Mouse (Mus musculus) ES-Bruce4 (cell line): Measurements from ENCODE around the gene Klc2. TPM values are rescaled to one million over a fixed set of nuclear protein-coding genes. Genes with fewer than 3 reads are reported as not detected.

ENCODE experiments used
- H3K27ac ChIP-seq: 2 replicates; pipeline ENCODE4 v1.5.1; 2012; ENCODE audit warnings: low read length, inconsistent platforms; ENCODE audit not compliant: insufficient read depth
- H3K27me3 ChIP-seq: 2 replicates; pipeline ENCODE4 v1.6.1; 2012; ENCODE audit warnings: mild to moderate bottlenecking, low read length, inconsistent platforms; ENCODE audit not compliant: control insufficient read depth, poor library complexity, insufficient read depth, severe bottlenecking
- H3K36me3 ChIP-seq: 2 replicates; pipeline ENCODE4 v1.6.1; 2012; ENCODE audit warnings: inconsistent platforms, mild to moderate bottlenecking, low read length, moderate library complexity; ENCODE audit not compliant: control insufficient read depth, poor library complexity, insufficient read depth, severe bottlenecking
- H3K4me1 ChIP-seq: one replicate; pipeline ENCODE4 v1.8.1; 2011; ENCODE audit warnings: low read length; ENCODE audit not compliant: control insufficient read depth, insufficient read depth
- H3K4me3 ChIP-seq: 2 replicates; pipeline ENCODE4 v1.5.1; 2011; ENCODE audit warnings: low read depth, mild to moderate bottlenecking, low read length
- H3K9ac ChIP-seq: 2 replicates; pipeline ENCODE4 v1.6.1; 2012; ENCODE audit warnings: low read depth, mild to moderate bottlenecking, inconsistent platforms; ENCODE audit not compliant: poor library complexity, severe bottlenecking
- H3K9me3 ChIP-seq: replicated peaks from 2 replicates; pipeline ENCODE4 v1.6.1; 2012; ENCODE audit warnings: mild to moderate bottlenecking, low read length, inconsistent platforms; ENCODE audit not compliant: control insufficient read depth, poor library complexity, insufficient read depth, severe bottlenecking
- CTCF ChIP-seq: IDR thresholded peaks from one replicate; pipeline ENCODE4 v1.8.1; 2011; ENCODE audit warnings: low read depth, low read length
- EP300 ChIP-seq: IDR thresholded peaks from 2 replicates; pipeline ENCODE4 v1.6.1; 2011; ENCODE audit warnings: low read depth, low read length; ENCODE audit not compliant: insufficient read depth
- POLR2A ChIP-seq: IDR thresholded peaks from one replicate; pipeline ENCODE4 v1.8.1; 2011; ENCODE audit warnings: low read length; ENCODE audit not compliant: insufficient read depth
- polyA plus RNA-seq: library from polyadenylated mRNA; stranded (reverse); fragments of >200 nt; gene quantifications from 2 replicates; pipeline ENCODE4 v1.2.4, GENCODE M21; 2011; ENCODE audit warnings: low read depth; ENCODE audit not compliant: missing spikeins, insufficient read depth, insufficient read length

The Klc2 gene
- polyA plus RNA-seq, 1 experiment = 24.5 TPM

DNA sequence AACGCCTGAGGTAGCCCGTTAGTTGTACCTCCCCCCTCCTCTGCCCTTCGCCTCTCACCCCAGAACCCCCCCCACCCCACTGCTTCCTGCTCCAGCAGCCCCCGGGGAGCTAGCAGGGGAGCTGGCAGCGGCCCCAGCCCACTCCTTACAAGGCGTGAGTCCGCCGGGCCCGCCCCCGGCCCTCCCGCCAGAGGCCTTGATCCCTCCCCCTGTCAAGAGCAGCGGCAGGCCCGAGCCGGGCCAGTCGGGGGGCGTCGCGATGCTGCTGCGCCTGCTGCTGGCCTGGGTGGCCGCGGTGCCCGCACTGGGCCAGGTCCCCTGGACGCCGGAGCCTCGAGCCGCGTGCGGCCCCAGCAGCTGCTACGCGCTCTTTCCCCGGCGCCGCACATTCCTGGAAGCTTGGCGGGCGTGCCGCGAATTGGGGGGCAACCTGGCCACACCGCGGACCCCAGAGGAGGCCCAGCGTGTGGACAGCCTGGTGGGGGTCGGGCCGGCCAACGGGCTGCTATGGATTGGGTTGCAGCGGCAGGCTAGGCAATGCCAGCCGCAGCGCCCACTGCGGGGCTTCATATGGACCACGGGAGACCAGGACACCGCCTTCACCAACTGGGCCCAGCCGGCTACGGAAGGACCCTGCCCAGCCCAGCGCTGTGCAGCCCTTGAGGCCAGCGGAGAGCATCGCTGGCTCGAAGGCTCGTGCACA lies 50.3 kb downstream of the Klc2 start, which contains the start of gene Cd248:
Gene Cd248 (plus strand): TSS at position 212 of the 703 bp plus-strand sequence.
- no peaks in the 10 kb centered on the region for H3K27me3 ChIP-seq
- no peak within 1 kb of the TSS for H3K27ac ChIP-seq
- peak within 1 kb of the TSS; percentile 39 for H3K4me3 ChIP-seq
- H3K36me3 ChIP-seq = no peaks in the 10 kb centered on the region
- no peak for TF ChIP-seq POLR2A
- no peak for TF ChIP-seq CTCF
- TF ChIP-seq EP300 = no peak
- no peaks in the 10 kb centered on the region for H3K9me3 ChIP-seq
- peaks cover 6% of the 10 kb centered on the region for H3K4me1 ChIP-seq
- H3K9ac ChIP-seq = peak within 1 kb of the TSS; percentile 33

DNA sequence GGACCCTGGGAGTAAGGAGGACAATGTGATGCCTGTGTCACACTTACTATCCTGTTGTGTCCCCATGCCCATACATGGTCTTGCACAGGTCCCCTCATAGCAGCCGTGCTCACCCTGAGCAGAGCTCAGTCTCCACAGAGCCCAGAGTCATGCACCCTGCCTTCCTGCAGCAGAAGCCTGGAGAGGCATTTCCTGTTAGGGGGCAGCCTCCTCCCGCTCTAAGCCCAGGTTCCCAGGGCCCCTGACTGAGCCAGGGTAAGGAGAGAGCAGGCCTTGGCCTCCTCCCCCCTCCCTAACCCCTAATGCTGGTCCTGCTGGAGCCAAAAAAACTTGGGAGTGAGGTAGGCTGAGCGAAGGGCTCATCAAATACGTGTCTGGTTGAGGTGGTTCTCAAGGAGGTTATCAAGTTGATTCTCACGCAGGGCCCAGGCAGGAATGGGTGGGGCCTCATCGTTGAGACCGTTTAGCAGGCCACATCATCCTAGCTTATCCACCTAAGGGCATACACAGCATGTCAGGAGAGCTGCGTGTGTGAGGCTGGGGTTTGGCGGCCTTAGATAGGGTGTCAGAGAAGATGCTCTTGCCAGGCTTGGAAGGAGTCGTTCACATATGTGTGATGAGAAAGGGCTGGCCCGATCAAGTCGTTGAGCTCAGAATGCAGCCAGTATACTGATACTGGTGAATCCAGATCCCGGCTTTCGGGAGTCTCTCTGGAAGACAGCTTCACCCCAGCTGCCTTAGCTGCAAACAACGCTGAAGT lies 51.1 kb downstream of the Klc2 start:
- Histone ChIP-seq H3K9me3 (no peaks in the 10 kb centered on the region), H3K27ac (no peak overlapping the region), H3K9ac (no peak overlapping the region), H3K36me3 (no peaks in the 10 kb centered on the region), H3K4me3 (peak overlapping the region; percentile 10; the same call in 1 of the 2 replicates), H3K4me1 (peaks cover 12% of the 10 kb centered on the region), H3K27me3 (no peaks in the 10 kb centered on the region)
- no peak for TF ChIP-seq POLR2A
- TF ChIP-seq EP300 = no peak
- TF ChIP-seq CTCF = no peak

DNA sequence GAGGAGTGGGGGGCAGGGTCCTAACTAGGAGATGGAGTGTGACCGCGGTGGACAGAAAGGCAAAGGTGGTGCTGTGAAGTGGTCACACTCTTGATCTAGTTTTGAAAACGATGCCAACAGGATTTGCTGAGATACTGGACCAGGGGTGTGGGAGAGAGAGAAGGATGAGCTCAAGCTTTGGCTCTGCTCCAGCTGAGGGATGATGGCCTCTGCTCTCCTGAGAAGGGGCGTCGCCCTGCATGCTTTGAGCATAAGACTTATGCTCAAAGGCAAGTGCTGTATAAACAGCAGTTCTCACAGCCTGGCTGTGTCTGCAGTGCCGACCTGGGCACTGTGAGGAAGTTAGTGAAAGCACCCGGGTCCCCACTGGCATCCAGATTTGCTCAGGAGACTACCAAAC lies 53.3 kb downstream of the Klc2 start:
- Histone ChIP-seq H3K27me3 (no peaks in the 10 kb centered on the region), H3K4me3 (no peak overlapping the region), H3K4me1 (peaks cover 22% of the 10 kb centered on the region), H3K27ac (no peak overlapping the region), H3K36me3 (no peaks in the 10 kb centered on the region), H3K9me3 (no peaks in the 10 kb centered on the region), H3K9ac (no peak overlapping the region)
- TF ChIP-seq EP300 (no peak), CTCF (no peak), POLR2A (no peak)

DNA sequence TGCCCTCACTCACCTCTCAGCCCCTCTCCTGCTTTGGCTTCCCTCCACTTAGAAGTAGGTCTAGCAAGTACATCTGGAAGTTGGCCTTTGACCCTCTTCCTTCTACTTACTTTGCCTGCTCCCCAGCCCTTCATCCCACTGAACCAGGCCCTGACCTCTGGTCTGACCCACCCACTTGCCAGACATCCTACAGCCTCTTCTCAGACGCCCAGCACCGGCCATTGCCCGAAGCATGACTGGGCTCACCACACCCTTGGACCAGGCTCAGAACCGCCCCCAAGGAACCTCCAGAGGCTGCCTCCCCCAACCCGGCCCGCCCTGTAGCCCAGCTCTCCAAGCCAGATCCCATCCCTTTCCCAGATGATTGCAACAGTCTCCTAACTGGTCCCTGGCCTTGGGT lies 55.9 kb downstream of the Klc2 start:
- no peak for TF ChIP-seq EP300
- TF ChIP-seq CTCF = no peak
- no peak for TF ChIP-seq POLR2A
- H3K27ac ChIP-seq = no peak overlapping the region
- no peak overlapping the region for H3K4me3 ChIP-seq
- no peaks in the 10 kb centered on the region for H3K27me3 ChIP-seq
- peaks cover 34% of the 10 kb centered on the region for H3K4me1 ChIP-seq
- H3K9me3 ChIP-seq = no peaks in the 10 kb centered on the region
- H3K36me3 ChIP-seq = no peaks in the 10 kb centered on the region
- H3K9ac ChIP-seq = no peak overlapping the region

DNA sequence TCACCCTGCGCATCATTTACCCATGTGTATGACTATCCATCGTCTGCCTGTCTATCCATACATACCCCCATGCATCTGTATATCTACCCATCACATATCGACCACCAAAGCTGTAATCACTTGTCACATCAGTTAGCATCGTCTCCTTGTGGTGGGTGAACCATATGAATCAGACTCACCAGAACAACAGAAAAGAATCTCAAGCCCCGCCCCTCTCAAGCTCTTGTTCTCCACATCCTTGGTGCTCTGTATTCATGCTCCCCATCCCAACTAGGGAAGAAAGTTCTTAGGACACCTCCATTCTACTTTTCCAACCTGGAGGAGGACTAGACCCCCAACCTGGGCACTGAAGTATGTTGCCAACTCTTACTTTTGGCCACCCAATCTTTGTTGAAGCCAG lies 56.3 kb downstream of the Klc2 start:
- Histone ChIP-seq H3K27me3 (no peaks in the 10 kb centered on the region), H3K4me1 (peaks cover 30% of the 10 kb centered on the region), H3K9me3 (no peaks in the 10 kb centered on the region), H3K27ac (no peak overlapping the region), H3K9ac (no peak overlapping the region), H3K4me3 (no peak overlapping the region), H3K36me3 (no peaks in the 10 kb centered on the region)
- TF ChIP-seq POLR2A (no peak), CTCF (no peak)
